Mouse (Mus musculus): ENCODE measurements around the gene Golga7b. TPM values are rescaled to one million over a fixed set of nuclear protein-coding genes. Genes with fewer than 3 reads are reported as not detected.

Gene Golga7b
- total and polyA plus RNA-seq, 2 experiments from 2014 or later, result 61.4 to 79.1 TPM

DNA sequence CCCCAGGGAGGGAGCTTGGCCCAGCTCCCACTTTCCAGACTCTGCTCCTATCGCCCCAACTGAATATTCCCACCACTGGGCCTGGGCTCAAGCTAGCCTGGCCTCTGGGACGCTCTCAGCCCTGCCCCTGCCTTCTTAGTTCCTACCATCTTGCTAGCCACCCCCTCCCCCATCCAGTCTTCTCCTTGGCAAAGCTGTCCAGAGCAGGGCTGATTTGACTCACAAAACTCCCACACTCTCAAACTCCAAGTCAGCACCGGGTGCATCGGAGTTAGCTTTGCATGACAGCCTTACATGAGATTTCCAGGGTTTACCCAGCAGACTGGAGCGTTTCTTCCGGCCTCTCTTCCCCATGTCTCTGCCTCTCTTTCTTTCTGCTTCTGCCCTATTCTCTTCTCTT is 45.8 kb downstream of the Golga7b start:
- no peaks in the 10 kb centered on the region for H3K27me3 ChIP-seq (ENCODE audit: insufficient read depth, low read length)
- no peak overlapping the region for H3K27ac ChIP-seq (ENCODE audit: low read depth, low read length)
- DNase-seq (no peak), ATAC-seq (no peak)
- no peaks in the 10 kb centered on the region for H3K36me3 ChIP-seq (ENCODE audit: insufficient read depth)
- H3K9ac ChIP-seq, result no peak overlapping the region
- TF ChIP-seq CTCF (IDR thresholded peaks at IDR 0.05; ENCODE audit: low read depth), result no peak
- no peak overlapping the region for H3K4me3 ChIP-seq (ENCODE audit: low read depth, low read length)
- peaks cover 7% of the 10 kb centered on the region; the same call in 1 of the 2 replicates for H3K4me1 ChIP-seq (ENCODE audit: insufficient read depth)
- 46% methylated on average over 6 of the region's 6 CpGs for WGBS
- no peak overlapping the region for H3K4me2 ChIP-seq (ENCODE audit: low read depth)
- no peaks in the 10 kb centered on the region for H3K9me3 ChIP-seq (ENCODE audit: low read length)

DNA sequence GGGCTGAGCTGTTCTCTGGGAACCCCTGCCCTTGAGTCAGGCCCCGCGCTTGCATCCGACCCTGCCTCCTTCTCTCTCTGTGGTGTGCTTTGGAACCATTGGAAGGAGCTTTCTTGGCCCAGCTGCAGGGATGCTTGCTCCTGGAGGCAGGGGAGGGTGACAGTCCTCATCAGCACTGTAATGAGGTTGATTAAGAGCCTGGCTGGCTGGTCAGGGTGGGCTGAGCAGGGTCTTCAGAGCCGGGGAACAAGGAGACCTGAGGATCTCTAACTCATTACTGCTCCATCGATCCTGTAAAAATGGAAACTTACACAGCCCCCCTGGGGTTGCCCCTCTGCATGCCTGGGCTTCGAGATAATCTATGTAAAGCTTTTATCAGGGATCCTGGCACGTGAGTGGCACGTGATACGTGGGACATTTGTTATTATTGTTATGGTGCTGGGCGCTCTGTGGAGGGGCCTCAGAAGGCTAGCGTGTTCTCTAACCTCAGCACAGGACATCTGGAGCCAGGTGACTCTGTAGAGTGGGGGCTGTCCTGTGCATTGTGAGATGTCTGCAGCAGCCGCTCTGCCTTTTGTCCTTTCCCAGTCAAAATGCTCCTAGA is 55.9 kb downstream of the Golga7b start:
- no peak overlapping the region for H3K4me3 ChIP-seq (ENCODE audit: low read depth, low read length)
- DNase-seq (no peak), ATAC-seq (no peak)
- 46% methylated on average over 12 of the region's 12 CpGs for WGBS
- H3K9ac ChIP-seq, result no peak overlapping the region
- TF ChIP-seq CTCF (IDR thresholded peaks at IDR 0.05; ENCODE audit: low read depth), result no peak
- H3K27me3 ChIP-seq (ENCODE audit: insufficient read depth, low read length), result no peaks in the 10 kb centered on the region
- H3K4me2 ChIP-seq (ENCODE audit: low read depth), result no peak overlapping the region
- H3K36me3 ChIP-seq (ENCODE audit: insufficient read depth), result no peaks in the 10 kb centered on the region
- H3K4me1 ChIP-seq (ENCODE audit: insufficient read depth), result no peaks in the 10 kb centered on the region
- H3K9me3 ChIP-seq (ENCODE audit: low read length), result no peaks in the 10 kb centered on the region
- no peak overlapping the region for H3K27ac ChIP-seq (ENCODE audit: low read depth, low read length)

DNA sequence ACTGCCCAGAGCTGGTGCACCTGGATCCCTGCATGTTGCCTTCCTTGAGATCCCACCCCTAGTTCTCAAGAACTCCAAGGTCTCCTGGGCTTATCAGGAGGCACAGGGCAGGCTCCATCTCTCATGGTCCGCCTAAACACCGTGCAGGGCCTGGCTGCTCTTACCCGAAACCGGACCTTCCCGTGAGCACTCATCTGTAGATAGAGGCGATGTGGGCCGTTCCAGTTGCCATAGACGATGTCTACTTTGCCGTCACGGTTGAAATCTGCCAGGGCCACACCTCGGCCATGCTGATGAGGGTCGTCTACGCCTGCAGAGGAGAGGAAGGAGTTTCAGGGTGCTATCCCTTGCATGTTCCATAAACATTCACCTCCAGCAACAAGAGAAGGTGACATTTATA is 57.1 kb downstream of the Golga7b start:
- WGBS, result 92% methylated on average over 13 of the region's 13 CpGs
- H3K4me3 ChIP-seq (ENCODE audit: low read depth, low read length), result no peak overlapping the region
- no peak for ATAC-seq
- H3K27ac ChIP-seq (ENCODE audit: low read depth, low read length), result no peak overlapping the region
- no peak overlapping the region for H3K4me2 ChIP-seq (ENCODE audit: low read depth)
- no peak for DNase-seq
- H3K36me3 ChIP-seq (ENCODE audit: insufficient read depth), result no peaks in the 10 kb centered on the region
- no peaks in the 10 kb centered on the region for H3K9me3 ChIP-seq (ENCODE audit: low read length)
- no peak overlapping the region for H3K9ac ChIP-seq
- TF ChIP-seq CTCF (IDR thresholded peaks at IDR 0.05; ENCODE audit: low read depth), result no peak
- H3K27me3 ChIP-seq (ENCODE audit: insufficient read depth, low read length), result no peaks in the 10 kb centered on the region
- no peaks in the 10 kb centered on the region for H3K4me1 ChIP-seq (ENCODE audit: insufficient read depth)

DNA sequence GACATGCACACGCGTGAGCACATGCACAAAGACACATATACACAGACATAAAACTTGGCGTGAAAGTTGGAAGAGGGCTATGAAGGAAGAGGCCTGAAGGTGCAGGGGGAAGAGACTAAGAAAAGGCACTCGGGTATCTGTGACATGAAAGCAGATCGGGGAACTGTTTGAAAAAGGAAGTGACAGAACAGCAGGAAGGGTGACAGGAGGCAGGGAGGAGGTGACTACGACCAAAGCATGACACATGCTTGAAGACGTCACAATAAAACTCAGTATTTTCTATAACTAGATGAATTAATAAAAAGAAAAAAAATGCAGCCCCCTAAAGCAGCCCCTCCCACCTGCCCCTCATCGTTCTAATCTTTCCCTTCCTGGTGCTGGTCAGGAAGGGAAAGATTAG is 58.4 kb downstream of the Golga7b start:
- H3K27ac ChIP-seq (ENCODE audit: low read depth, low read length), result no peak overlapping the region
- no peak overlapping the region for H3K9ac ChIP-seq
- H3K4me3 ChIP-seq (ENCODE audit: low read depth, low read length), result no peak overlapping the region
- no peak overlapping the region for H3K4me2 ChIP-seq (ENCODE audit: low read depth)
- no peaks in the 10 kb centered on the region for H3K9me3 ChIP-seq (ENCODE audit: low read length)
- WGBS, result 75% methylated on average over 8 of the region's 8 CpGs
- H3K27me3 ChIP-seq (ENCODE audit: insufficient read depth, low read length), result no peaks in the 10 kb centered on the region
- ATAC-seq (no peak), DNase-seq (no peak)
- H3K36me3 ChIP-seq (ENCODE audit: insufficient read depth), result no peaks in the 10 kb centered on the region
- H3K4me1 ChIP-seq (ENCODE audit: insufficient read depth), result no peaks in the 10 kb centered on the region
- TF ChIP-seq CTCF (IDR thresholded peaks at IDR 0.05; ENCODE audit: low read depth), result no peak

DNA sequence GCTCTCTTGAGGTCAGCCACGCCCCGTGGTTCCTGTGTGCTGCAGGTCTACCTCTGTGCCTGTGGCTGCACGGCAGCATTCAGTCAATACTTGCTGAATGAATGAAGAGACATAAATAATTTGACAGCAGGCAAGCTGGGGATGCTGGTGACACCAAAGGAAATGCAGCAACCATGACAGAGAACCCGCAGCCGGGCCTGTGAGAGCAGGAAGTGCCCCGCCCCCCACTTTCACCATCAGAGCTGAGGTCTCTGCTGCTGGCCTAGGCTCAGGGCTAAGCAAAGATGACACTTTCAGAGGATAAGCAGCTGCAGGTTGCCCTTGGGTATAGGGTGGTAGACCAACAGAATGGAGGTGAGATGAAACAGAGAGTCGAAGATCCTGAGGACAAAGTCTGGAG is 58.8 kb downstream of the Golga7b start:
- H3K4me1 ChIP-seq (ENCODE audit: insufficient read depth), result no peaks in the 10 kb centered on the region

DNA sequence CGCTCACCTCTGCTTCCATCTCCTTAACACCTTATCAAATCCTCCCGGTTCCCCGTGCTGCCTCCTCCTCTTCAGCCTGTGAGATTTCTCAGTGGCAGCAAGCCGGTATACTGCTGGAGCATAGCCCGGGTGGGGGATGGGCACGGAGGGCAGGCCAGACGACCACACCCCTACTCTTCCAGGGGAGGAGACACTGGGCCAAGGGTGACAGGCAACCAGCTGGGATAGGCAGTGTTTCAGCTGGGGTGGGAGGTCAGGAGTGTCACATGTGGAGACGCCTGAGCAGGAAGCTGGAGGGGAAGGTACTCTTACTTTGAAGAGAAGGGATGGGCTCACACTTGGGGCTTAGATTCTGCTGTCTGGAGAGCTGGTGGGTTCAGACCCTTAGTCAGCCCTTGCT is 59.6 kb downstream of the Golga7b start:
- no peak for TF ChIP-seq CTCF (IDR thresholded peaks at IDR 0.05; ENCODE audit: low read depth)
- Histone ChIP-seq H3K4me1 (ENCODE audit: insufficient read depth) (0 out of 2 replicates have a peak, but pooled peaks cover 5% of the 10 kb centered on the region), H3K27me3 (ENCODE audit: insufficient read depth, low read length) (no peaks in the 10 kb centered on the region), H3K36me3 (ENCODE audit: insufficient read depth) (no peaks in the 10 kb centered on the region), H3K4me2 (ENCODE audit: low read depth) (no peak overlapping the region), H3K9me3 (ENCODE audit: low read length) (no peaks in the 10 kb centered on the region), H3K9ac (no peak overlapping the region), H3K27ac (ENCODE audit: low read depth, low read length) (no peak overlapping the region), H3K4me3 (ENCODE audit: low read depth, low read length) (no peak overlapping the region)
- no peak for ATAC-seq
- DNase-seq, result no peak
- WGBS, result 13% methylated on average over 8 of the region's 8 CpGs

More for the DNA sequence above, 58.8 kb downstream of the Golga7b start:
- Histone ChIP-seq H3K4me2 (ENCODE audit: low read depth) (no peak overlapping the region), H3K36me3 (ENCODE audit: insufficient read depth) (no peaks in the 10 kb centered on the region), H3K4me3 (ENCODE audit: low read depth, low read length) (no peak overlapping the region), H3K27me3 (ENCODE audit: insufficient read depth, low read length) (no peaks in the 10 kb centered on the region), H3K27ac (ENCODE audit: low read depth, low read length) (no peak overlapping the region), H3K9me3 (ENCODE audit: low read length) (no peaks in the 10 kb centered on the region), H3K9ac (no peak overlapping the region)
- TF ChIP-seq CTCF (IDR thresholded peaks at IDR 0.05; ENCODE audit: low read depth), result no peak
- ATAC-seq (no peak), DNase-seq (no peak)
- WGBS, result 63% methylated on average over 7 of the region's 7 CpGs

DNA sequence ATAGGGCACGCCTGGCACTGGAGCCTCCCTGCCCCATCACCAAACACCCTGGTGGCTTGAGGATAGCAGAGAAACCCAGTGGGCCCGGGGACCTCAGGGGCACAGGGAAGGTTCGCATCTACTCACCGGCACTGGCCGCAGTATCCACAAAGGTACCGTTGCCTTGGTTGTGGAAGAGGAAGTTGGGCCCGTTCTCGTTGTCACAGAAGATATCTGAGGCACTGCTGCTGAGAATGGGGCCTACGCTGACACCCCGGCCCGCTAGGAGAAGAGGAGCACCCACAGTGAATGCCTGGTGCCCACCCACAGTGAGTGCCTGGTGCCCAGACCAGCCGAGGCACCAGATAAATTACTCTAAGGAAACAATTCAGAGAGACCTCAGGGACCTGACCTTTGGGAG is 61.6 kb downstream of the Golga7b start:
- no peak overlapping the region for H3K4me3 ChIP-seq (ENCODE audit: low read depth, low read length)
- DNase-seq (no peak), ATAC-seq (no peak)
- H3K36me3 ChIP-seq (ENCODE audit: insufficient read depth), result no peaks in the 10 kb centered on the region
- H3K9me3 ChIP-seq (ENCODE audit: low read length), result no peaks in the 10 kb centered on the region
- no peaks in the 10 kb centered on the region for H3K27me3 ChIP-seq (ENCODE audit: insufficient read depth, low read length)
- H3K4me1 ChIP-seq (ENCODE audit: insufficient read depth), result 0 out of 2 replicates have a peak, but pooled peaks cover 8% of the 10 kb centered on the region
- H3K9ac ChIP-seq, result no peak overlapping the region
- 88% methylated on average over 12 of the region's 12 CpGs for WGBS
- no peak overlapping the region for H3K27ac ChIP-seq (ENCODE audit: low read depth, low read length)
- no peak for TF ChIP-seq CTCF (IDR thresholded peaks at IDR 0.05; ENCODE audit: low read depth)
- H3K4me2 ChIP-seq (ENCODE audit: low read depth), result no peak overlapping the region
